Mouse (Mus musculus) forebrain, embryonic 14.5 days (tissue): Measurements from ENCODE around the gene Glt1d1. TPM values are rescaled to one million over a fixed set of nuclear protein-coding genes. Genes with fewer than 3 reads are reported as not detected.

Experiments
- ATAC-seq: fragments of 200-750 bp; cut with Nextera tagmentation; 2 replicates; pipeline ENCODE4 v1.8.0; 2017; ENCODE audit warnings: mild to moderate bottlenecking, moderate library complexity
- DNase-seq: peaks from one replicate; pipeline ENCODE4 v3.0.0-alpha.2; 2015; ENCODE audit warnings: low spot score
- H3K27ac ChIP-seq: fragments of 300-500 bp; sonication (generic); 2 replicates; pipeline ENCODE4 v1.5.1; 2014; ENCODE audit warnings: low read depth, mild to moderate bottlenecking, control low read depth, low read length, moderate library complexity
- H3K27me3 ChIP-seq: fragments of 300-500 bp; sonication (generic); replicated peaks from 2 replicates; pipeline ENCODE4 v1.6.1; 2014; ENCODE audit warnings: low read length, control low read depth, mixed read lengths; ENCODE audit not compliant: control insufficient read depth, insufficient read depth
- H3K36me3 ChIP-seq: fragments of 300-500 bp; sonication (generic); 2 replicates; pipeline ENCODE4 v1.6.1; 2014; ENCODE audit warnings: low read length, control low read depth; ENCODE audit not compliant: control insufficient read depth, insufficient read depth
- H3K4me1 ChIP-seq: fragments of 300-500 bp; sonication (generic); 2 replicates; pipeline ENCODE4 v1.6.1; 2014; ENCODE audit warnings: antibody characterized with exemption, low read length, control low read depth; ENCODE audit not compliant: control insufficient read depth, insufficient read depth
- H3K4me2 ChIP-seq: fragments of 300-500 bp; sonication (generic); 2 replicates; pipeline ENCODE4 v1.6.1; 2014; ENCODE audit warnings: mild to moderate bottlenecking, control low read depth, low read length
- H3K4me3 ChIP-seq: fragments of 300-500 bp; sonication (generic); 2 replicates; pipeline ENCODE4 v1.5.1; 2014; ENCODE audit warnings: low read depth, low read length, control low read depth
- H3K9ac ChIP-seq: fragments of 300-500 bp; sonication (generic); 2 replicates; pipeline ENCODE4 v1.6.1; 2014; ENCODE audit warnings: mild to moderate bottlenecking, low read length, control low read depth, moderate library complexity
- H3K9me3 ChIP-seq: fragments of 300-500 bp; sonication (generic); replicated peaks from 2 replicates; pipeline ENCODE4 v1.6.1; 2016; ENCODE audit warnings: low read length, control low read depth, mixed read lengths; ENCODE audit not compliant: control insufficient read depth
- WGBS: fragments of 180-500 bp; shearing (Covaris S2); extraction: QIAGEN DNeasy Blood & Tissue Kit; methylation state at CpG from one replicate; pipeline ENCODE4 v1.1.7; 2014; 5-methylcytosine and 5-hydroxymethylcytosine counted together
- polyA plus RNA-seq: library from polyadenylated mRNA; unstranded; fragments of >200 nt; fragmentation: Nextera tagmentation; extraction: Ambion mirVana; gene quantifications from 2 replicates; pipeline ENCODE4 v1.2.1, GENCODE M21; 2014

Glt1d1 gene
- polyA plus RNA-seq, 1 experiment from 2014 or later, result 1.1 TPM

DNA sequence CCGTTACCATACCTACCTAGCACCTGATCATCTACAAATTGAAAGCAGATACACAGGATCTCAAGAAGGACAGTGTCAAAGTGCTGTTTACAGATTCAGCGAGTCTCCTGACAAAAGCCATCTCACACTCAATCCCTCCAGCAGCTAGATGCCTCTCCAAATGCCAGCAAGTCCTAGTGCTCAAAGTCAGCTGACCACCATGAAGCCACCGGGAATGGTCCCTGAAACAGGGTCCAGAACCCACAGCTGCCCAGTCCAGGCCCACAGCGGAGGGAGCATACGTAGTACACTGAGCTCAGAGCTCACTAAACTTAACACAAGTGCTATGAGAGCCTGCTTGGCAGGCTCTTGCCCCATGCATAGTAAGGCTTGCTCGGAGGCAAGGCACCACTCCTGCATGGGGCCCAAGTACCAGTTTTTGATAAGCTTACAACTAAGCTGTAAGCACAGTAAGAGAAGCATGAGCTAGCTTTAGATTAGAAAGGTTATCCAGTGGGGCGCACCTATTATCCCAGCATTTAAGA lies 22.8 kb upstream of the Glt1d1 start:
- H3K4me2 ChIP-seq, result no peak overlapping the region
- H3K4me1 ChIP-seq, result 0 out of 2 replicates have a peak, but pooled peaks cover 3% of the 10 kb centered on the region
- 87% methylated on average over 7 of the region's 7 CpGs for WGBS
- ATAC-seq (no peak), DNase-seq (no peak)
- no peak overlapping the region for H3K9ac ChIP-seq
- H3K36me3 ChIP-seq, result peaks cover 29% of the 10 kb centered on the region
- H3K4me3 ChIP-seq, result no peak overlapping the region
- no peaks in the 10 kb centered on the region for H3K27me3 ChIP-seq
- H3K9me3 ChIP-seq, result no peaks in the 10 kb centered on the region
- no peak overlapping the region for H3K27ac ChIP-seq

DNA sequence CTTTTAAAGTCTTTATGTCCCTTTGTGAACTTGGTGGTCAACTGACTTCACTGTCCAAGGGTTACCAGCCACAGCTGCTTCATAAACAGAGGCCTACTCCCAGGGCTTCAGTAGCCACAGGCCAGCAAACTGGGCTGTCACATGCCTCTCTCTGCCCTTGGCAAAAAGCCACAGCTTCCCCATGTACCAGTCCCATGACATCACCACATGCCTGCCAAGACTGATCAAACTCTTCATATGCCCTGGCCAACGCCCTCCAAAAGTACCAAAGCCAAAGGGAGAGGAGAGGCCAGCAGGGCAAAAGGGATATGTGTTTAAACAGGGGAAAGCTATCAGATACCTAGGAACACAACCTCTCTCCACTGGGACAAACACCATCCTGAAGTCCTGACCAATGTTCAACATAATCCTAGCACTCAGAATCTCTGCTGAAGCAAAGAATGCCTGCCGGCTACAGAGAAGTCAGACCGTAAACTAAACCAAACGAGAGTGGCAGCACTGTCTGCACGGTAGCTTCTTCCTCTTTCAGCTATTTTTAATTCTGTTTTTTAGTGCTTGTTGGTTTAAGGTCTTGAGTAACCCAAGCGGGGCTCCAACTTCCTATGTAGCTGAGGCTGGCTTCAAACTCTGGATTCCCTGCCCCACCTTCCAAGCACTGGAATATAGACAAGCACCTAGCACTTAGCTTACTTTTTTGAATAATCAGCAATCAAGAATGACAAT lies 21.1 kb upstream of the Glt1d1 start:
- Histone ChIP-seq H3K4me3 (no peak overlapping the region), H3K27me3 (no peaks in the 10 kb centered on the region), H3K27ac (no peak overlapping the region), H3K4me2 (no peak overlapping the region), H3K9ac (no peak overlapping the region), H3K4me1 (peaks cover 19% of the 10 kb centered on the region), H3K36me3 (peaks cover 20% of the 10 kb centered on the region), H3K9me3 (no peaks in the 10 kb centered on the region)
- WGBS, result 83% methylated on average over 6 of the region's 6 CpGs
- no peak for ATAC-seq
- DNase-seq, result peak; percentile 30

DNA sequence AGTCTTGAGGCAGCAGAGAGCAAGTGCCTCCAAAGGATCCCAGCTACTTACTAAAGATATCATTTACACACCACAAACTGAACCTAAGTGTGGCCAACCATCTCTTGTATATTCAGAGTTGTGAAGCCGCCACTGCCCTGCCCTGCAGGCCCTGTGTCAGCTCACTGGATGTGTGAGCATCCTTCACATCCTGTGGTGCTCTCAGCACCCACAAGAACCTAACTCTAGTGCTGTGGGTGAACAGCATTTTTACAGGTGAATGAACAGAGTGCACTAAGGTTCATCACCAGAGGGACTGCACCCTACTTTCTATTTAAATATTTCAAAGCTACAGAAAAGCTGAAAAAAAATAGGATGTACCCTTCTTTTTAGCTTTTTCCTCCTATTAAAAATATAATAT lies 20.2 kb upstream of the Glt1d1 start:
- DNase-seq (no peak), ATAC-seq (no peak)
- Histone ChIP-seq H3K4me1 (peaks cover 23% of the 10 kb centered on the region), H3K4me2 (no peak overlapping the region), H3K27ac (no peak overlapping the region), H3K36me3 (peaks cover 15% of the 10 kb centered on the region), H3K9me3 (no peaks in the 10 kb centered on the region), H3K9ac (no peak overlapping the region), H3K27me3 (no peaks in the 10 kb centered on the region), H3K4me3 (no peak overlapping the region)
- 92% methylated on average over 1 of the region's 1 CpGs for WGBS

DNA sequence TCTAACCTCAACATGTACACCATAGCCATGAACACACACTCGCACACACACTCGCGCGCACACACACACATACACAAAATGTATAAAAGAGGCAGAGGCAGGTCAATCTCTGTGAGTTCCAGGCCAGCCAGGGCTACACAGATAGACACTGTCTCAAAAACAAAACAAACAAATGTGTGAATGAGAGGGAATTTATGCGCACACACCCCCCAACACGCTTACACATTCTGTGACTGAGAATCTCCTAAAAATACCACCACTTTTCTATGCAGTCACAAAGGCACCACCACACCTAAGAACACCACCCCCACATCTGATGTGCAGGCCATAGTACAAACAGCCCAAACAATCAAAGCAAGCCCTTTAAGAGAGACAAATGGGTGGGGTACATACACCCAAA lies 19.7 kb upstream of the Glt1d1 start:
- no peaks in the 10 kb centered on the region for H3K9me3 ChIP-seq
- 97% methylated on average over 6 of the region's 6 CpGs for WGBS
- peaks cover 23% of the 10 kb centered on the region for H3K4me1 ChIP-seq
- H3K27ac ChIP-seq, result no peak overlapping the region
- no peaks in the 10 kb centered on the region for H3K27me3 ChIP-seq
- no peak for DNase-seq
- H3K4me2 ChIP-seq, result no peak overlapping the region
- H3K4me3 ChIP-seq, result no peak overlapping the region
- no peak for ATAC-seq
- H3K9ac ChIP-seq, result no peak overlapping the region
- H3K36me3 ChIP-seq, result peaks cover 14% of the 10 kb centered on the region

DNA sequence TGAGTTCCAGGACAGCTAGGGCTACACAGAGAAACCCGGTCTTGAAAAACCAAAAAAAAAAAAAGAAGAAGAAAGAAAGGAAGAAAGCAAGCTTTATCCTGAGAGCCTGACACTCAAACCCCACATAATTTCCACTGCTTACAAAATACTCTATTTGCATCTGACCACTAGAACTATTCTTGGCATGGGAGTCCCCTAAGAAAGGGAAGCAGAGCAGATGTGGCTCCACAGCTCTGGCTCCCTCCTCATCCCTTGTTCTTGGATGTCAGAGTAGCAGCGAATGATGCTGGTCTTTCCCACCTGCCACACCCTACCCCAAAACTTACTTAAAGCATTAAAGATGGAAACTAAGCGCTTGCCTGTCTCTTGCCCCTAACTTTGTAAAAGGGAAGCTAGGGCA lies 16.6 kb upstream of the Glt1d1 start:
- H3K9ac ChIP-seq, result peak overlapping the region; percentile 98
- no peak for ATAC-seq
- peaks cover 23% of the 10 kb centered on the region for H3K4me1 ChIP-seq
- H3K9me3 ChIP-seq, result no peaks in the 10 kb centered on the region
- no peaks in the 10 kb centered on the region for H3K36me3 ChIP-seq
- H3K4me3 ChIP-seq, result peak overlapping the region; percentile 99
- no peaks in the 10 kb centered on the region for H3K27me3 ChIP-seq
- no peak for DNase-seq
- H3K27ac ChIP-seq, result no peak overlapping the region
- peak overlapping the region; percentile 96 for H3K4me2 ChIP-seq
- WGBS, result 76% methylated on average over 3 of the region's 3 CpGs

DNA sequence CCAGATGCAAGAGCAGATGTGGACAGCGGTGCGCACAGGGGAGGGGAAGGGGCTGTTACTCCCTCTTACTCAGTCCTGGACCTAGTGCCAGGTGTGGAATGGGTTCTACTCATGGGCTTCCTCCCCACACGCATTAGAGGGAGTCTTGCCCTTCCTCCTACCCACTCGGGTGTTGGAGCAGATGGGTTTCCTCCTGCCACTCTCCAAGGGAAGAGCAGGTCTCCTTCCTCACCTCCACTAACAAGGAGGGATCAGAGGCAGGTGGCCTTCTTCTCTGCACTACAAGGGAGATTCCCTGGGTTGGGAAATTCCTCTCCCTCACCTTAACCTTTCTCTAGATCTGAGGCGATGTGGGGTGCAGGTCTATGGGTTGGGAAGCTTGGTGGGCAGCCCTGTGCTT lies 15.9 kb upstream of the Glt1d1 start:
- Histone ChIP-seq H3K4me3 (peak overlapping the region; percentile 99), H3K27me3 (no peaks in the 10 kb centered on the region), H3K27ac (no peak overlapping the region), H3K36me3 (no peaks in the 10 kb centered on the region), H3K4me2 (peak overlapping the region; percentile 96), H3K4me1 (peaks cover 20% of the 10 kb centered on the region), H3K9me3 (no peaks in the 10 kb centered on the region), H3K9ac (peak overlapping the region; percentile 98)
- ATAC-seq, result no peak
- 12% methylated on average over 5 of the region's 5 CpGs for WGBS
- DNase-seq, result no peak

DNA sequence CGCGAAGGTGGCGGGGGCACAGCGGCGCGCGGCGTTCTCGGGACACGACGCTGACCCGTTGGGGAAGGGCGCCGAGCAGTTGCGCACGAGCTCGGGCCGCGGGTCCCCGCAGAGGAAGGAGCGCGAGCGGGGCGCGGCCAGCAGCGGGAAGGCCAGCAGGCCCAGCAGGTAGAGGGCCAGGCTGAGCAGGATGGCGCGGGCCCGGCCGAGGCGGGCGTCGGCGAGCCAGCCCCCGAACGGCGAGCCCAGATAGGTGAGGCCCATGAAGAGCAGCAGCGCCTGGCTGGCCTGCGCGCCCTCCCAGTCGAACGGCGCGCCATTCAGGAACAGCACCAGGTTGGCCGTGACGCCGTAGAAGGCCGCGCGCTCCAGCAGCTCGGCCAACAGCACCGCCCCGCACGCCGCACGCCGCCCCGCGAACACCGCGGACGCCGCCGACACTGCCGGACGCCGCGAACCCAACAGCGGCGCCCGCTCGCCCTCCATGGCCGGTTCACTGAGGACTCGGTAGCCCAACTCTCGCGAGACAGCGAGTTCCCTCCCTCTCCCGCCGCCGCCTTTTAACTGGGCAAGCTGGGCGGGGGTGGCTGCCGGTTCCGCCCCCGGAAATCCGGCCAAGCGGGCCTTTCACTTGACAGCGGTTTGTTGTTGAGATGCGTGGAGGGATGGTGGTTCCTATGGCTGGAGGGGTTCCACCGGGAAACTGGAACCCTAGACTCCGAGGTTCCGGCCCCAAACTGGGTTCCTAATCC lies 15.0 kb upstream of the Glt1d1 start:
- ATAC-seq (peak; percentile 95), DNase-seq (peak; percentile 98)
- H3K36me3 ChIP-seq, result no peaks in the 10 kb centered on the region
- no peaks in the 10 kb centered on the region for H3K27me3 ChIP-seq
- peak overlapping the region; percentile 96 for H3K4me2 ChIP-seq
- H3K9ac ChIP-seq, result peak overlapping the region; percentile 98
- H3K27ac ChIP-seq, result peak overlapping the region; percentile 79; the same call in 1 of the 2 replicates
- peak overlapping the region; percentile 99 for H3K4me3 ChIP-seq
- no peaks in the 10 kb centered on the region for H3K9me3 ChIP-seq
- under 1% methylated on average over 71 of the region's 91 CpGs for WGBS
- peaks cover 20% of the 10 kb centered on the region for H3K4me1 ChIP-seq

DNA sequence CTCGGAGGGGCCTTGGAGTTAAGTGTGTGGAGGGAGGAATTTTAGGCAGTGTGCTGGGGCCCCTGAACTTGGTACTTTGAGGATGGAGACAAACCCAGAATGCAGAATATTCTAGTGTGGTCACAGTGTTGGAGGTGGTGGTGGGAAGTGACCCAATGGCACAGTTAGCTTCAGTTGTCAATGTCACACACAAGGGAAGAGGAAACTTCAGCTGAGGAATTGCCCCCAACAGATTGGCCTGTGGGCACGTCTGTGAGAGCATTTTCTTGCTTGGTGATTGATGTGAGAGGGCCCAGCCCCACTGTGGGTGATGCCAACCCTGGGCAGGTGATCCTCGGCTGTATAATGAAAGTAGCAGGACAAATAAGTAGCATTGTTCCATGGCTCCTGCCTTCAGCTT lies 13.2 kb upstream of the Glt1d1 start:
- no peak overlapping the region for H3K4me3 ChIP-seq
- 64% methylated on average over 3 of the region's 3 CpGs for WGBS
- H3K4me2 ChIP-seq, result no peak overlapping the region
- DNase-seq (no peak), ATAC-seq (no peak)
- no peaks in the 10 kb centered on the region for H3K27me3 ChIP-seq
- H3K27ac ChIP-seq, result no peak overlapping the region
- H3K9ac ChIP-seq, result no peak overlapping the region
- H3K9me3 ChIP-seq, result no peaks in the 10 kb centered on the region
- no peaks in the 10 kb centered on the region for H3K36me3 ChIP-seq
- peaks cover 20% of the 10 kb centered on the region for H3K4me1 ChIP-seq

DNA sequence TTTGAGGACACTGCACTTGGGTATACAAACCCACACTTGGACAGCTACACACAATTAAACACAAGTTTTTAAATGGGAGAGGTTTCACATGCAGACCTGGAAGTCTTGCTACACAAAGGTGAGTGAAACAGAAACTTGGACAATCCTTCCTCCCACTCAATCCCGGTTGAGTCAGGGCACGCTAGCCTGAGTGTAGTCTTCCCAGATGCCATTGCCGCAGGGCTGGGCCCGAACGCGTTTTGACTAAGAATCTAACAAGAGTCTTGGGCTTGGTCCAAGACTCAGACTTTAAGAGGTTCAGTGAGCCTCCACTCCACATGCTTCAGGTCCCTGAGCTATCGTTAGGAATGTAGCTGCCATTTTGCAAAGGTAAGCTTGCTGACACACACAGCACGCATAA lies 11.7 kb upstream of the Glt1d1 start:
- no peak for ATAC-seq
- H3K9ac ChIP-seq, result no peak overlapping the region
- peaks cover 10% of the 10 kb centered on the region for H3K4me1 ChIP-seq
- H3K36me3 ChIP-seq, result no peaks in the 10 kb centered on the region
- H3K27ac ChIP-seq, result no peak overlapping the region
- no peak overlapping the region for H3K4me2 ChIP-seq
- DNase-seq, result no peak
- no peaks in the 10 kb centered on the region for H3K9me3 ChIP-seq
- H3K4me3 ChIP-seq, result no peak overlapping the region
- H3K27me3 ChIP-seq, result no peaks in the 10 kb centered on the region
- WGBS, result 81% methylated on average over 8 of the region's 8 CpGs
